Mouse (Mus musculus) T-cell, adult 2 months (primary cell): ENCODE measurements around the gene Klhdc7b.

ENCODE experiments used
- DNase-seq: peaks from one replicate; pipeline ENCODE4 v3.0.0; 2022; ENCODE audit warnings: low spot score

Klhdc7b gene

DNA sequence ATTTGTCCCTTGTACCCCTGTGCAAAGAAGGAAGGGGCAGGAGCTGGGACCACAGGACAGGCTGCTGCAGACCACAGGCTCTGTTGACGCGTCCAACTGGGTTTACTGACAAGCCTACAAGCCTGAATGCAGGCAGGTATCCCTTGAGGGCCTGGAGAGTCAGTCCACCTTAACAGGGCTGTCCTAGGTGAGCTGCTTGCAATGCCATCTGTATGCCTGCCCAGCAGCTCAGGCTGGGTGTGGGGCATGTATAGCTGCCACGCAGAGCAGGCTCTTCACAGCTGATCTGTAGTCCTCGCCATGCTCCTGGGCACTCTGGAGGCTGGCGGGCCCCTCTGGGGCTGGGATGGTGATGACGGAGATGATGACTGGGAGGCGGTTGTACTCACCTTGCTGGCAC lies at the start of gene Klhdc7b:
Gene Klhdc7b, plus strand, starts transcription at position 301 of the 400 bp plus-strand sequence.
- no peak for DNase-seq

DNA sequence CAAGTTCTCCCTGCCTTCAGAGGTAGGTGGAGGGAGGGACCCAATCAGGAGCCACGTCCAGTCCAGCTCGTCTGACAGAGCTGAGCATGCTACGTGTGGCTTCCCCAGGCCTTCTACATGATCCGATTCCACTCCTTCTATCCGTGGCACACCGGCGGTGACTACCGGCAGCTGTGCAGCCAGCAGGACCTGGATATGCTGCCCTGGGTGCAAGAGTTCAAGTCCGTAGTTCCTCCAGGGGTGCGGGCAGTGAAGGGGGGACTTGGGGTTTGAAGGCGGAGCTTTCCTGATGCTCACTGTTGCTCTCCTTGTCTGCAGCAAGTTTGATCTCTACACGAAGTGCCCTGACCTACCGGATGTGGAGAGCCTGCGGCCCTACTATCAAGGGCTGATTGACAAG lies 48.3 kb upstream of the Klhdc7b start:
- DNase-seq = no peak

DNA sequence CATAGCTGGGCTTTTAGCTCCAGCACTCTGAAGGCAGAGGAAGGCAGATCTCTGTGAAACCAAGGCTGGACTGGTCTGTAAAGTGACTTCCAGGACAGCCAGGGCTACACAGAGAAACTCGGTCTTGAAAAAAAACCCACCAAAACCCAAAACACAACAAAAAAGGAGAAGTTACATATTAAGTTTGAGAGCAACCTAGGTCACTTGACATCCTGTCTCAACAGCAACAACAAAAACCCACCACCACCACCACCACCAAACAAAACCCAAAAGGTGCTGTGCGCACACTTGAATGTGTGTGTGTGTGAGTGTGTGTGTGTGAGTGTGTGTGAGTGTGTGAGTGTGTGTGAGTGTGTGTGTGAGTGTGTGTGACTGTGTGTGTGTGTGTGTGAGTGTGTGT lies 45.0 kb upstream of the Klhdc7b start:
- DNase-seq = no peak

DNA sequence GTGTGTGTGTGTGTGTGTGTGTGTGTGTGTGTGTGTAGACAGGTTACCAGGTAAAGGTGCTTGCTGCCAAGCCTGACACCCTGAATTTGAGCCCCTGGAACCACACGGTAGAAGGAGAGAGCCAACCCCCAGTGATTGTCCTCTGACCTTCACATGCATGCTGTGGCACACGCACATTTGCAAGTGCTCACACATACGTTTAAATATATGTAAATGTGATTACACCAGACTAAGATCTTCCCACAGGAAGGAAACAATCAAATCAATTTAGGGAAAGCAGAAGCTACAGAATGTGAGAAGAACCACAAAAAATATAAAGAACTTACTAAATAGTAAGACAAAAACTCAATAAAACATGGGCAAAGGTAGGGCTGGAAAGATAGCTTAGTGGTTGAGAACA lies 44.6 kb upstream of the Klhdc7b start:
- DNase-seq = no peak

DNA sequence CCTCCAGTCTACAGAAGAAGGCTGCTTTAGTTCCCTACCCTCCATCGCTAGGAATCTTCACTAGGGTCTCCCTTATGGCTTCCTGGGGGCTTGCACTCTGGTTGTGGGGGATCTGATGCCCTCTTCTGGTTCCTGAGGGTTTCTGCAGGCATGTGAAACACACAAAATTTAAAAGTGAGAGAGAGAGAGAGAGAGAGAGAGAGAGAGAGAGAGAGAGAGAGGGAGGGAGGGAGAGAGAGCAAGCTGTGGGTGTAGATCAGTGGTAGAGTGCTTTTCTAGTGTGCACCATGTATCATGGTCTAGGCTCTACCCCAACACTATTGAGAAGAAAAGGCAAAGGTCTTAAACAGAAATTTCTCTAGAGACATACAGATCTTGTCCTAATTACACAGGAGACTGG lies 43.0 kb upstream of the Klhdc7b start:
- no peak for DNase-seq

DNA sequence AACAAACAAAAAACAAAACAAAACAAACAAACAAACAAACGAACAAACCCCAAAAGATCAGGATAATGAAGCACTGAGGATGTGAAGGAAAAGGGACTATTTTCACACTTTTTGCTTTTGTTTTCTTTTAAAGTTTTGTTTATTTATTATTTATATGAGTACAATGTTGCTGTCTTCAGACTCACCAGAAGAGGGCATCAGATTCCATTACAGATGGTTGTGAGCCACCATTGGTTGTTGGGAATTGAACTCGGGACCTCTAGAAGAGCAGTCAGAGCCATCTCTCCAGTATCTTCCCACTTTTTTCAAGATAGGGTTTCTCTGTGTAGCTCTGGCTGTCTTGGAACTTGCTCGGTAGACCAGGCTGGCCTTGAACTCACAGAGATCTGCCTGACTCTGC lies 41.4 kb upstream of the Klhdc7b start:
- no peak for DNase-seq

DNA sequence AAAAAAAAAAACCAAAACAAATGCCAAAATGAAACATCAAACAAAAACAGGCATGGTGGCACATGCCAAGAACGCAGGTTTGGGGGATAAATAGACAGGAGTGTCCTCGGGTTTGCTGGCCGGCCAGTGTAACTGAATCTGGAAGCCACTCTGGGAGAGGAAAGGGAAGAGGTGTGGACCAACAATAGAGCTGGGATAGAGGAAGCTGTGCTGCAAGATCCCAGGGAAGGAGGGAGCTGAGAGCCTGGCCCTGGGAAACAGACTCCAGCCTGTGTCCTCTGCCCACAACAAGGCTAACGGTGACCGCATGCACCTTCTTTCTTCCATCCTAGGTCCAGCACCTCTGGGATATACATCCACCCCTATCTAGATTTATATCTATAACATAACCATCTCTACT lies 34.3 kb upstream of the Klhdc7b start:
- DNase-seq = no peak

DNA sequence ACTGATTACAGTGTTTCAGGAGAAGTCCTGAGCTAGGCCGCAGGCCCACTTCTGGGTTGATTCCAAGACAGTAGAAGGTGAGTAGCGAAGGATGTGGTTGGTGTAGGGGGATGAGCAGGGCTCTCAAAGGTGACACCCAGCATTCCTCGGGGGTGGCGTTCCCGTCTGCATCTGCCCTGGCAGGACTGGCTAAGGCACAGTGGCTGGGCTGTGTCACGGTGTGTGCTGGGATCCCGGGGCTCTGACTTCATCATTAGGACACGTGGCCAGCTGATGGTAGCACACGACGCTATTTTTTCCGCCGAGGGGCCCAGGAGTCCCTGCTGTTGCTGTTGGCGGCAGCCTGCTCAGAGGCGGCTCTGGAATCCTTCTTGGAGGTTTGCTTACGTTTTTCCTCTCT lies 33.4 kb upstream of the Klhdc7b start:
- DNase-seq = no peak

DNA sequence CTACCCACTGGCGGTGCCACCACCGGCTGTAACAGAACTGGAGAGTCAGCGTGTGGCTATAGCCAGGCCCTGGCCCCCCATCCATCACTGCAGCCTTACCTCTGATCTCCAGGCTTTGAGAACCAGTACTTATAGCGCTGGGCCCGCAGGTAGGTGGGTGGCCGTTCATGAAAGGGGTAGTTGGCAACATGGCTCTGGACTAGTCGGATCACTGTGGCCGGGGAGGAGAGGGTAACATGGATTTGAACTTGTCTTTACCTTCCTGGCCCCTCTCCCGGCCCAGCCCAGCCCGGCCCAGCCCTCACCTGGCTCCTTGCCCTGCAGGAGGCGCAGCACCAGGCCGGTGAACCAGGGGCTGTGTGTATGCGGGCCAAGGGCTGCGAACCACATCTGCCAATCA lies 32.7 kb upstream of the Klhdc7b start:
- no peak for DNase-seq

DNA sequence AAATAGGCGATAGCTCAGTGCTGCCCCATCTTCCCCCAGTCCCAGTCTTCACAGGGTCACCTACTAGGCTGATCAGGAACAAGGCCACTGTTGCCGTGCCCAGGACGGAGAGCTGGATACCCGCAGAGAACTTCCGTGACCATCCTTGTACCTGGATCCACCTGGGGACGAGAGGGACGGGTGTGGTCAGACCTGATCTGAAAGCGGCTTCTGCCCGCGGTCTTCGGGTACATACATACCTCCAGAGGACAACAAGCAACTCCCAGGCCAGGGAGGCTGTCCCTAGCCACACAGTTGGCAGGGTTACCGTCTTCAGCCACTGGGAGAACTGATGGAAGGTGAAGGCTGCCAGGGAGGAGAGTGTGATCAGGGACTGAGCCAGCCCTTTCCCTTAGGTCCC lies 31.9 kb upstream of the Klhdc7b start:
- DNase-seq = no peak

DNA sequence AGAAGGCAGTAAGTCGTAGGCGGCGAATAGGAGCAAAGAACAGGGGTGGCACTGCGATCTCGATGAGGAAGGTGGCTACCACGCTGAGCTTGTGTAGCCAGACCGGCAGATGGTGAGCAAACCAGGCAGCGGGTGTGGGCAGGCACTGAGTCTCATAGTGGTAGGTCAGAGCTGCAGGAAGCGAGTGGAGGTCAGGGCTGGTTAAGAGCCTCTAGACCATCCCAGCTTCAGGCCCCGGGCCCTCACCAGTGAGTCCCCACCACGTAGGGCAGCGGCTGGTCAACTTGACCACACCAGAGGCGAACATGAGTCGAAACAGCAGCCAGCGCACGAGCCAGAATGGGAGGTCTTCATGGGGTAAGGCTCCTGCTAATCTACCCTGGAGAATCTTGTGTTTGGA lies 30.9 kb upstream of the Klhdc7b start:
- no peak for DNase-seq

DNA sequence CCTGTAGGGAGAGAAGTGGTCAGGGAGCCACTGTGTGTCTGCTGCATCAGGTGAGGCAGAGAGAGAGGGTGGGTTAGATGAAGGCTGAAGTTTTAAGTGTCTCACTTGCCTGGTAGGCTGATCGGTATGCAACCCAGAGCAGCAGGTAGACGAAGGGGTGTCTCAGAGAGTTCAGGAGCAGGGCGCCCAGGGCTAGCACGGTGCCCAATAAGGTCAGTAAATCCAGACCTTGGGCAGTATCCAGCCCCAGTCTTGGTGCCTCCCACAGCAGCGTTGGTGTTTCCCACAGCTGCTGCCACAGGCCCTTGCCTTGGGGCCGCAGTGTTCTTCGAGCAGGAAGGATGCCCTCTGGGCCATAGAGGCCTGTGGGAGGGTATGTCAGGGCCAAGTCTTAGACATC lies 30.3 kb upstream of the Klhdc7b start:
- DNase-seq = no peak

DNA sequence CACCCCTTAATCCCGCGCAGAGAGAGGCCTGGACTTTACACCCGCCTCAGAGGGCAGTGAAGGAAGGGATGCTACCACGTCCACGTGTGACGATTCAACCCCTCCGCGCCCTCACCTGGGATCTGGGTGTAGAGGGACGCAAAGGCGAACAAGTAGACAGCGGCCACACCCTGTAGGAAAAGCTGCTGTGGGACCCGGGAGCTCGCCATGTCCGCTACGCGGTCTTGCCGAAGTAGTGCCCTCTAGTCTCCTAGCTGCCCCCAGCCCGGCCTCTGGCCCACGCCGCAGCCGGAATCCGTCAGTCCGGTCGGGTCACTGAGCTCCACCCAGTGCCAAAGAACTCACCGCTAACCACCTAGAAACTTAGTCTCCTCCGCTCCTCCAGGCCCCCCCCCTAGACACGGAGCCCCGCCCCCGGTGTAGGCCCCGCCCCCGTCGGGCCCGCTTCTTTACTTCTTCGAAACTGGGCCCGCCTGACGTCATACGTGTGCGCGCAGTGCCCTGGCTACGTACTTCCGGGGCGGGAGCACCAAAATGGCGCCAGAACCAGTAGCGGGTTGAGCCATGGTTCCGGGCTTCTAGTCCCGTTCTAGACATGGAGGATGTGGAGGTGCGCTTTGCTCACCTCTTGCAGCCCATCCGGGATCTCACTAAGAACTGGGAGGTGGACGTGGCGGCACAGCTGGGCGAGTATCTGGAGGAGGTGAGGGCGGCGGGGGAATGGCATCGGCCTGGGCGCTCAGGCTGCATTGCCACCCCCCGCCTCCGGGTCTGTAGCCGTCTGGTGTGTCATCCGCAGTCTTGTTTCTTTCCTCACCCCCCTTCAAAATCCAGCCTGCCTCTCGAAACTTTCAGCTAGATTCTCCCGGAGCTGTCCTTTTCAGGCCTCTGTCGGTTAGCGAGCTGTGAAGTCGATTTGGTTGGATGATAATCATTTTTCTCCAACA lies 29.2 kb upstream of the Klhdc7b start, which contains the start of the genes Lmf2 and Ncaph2:
Gene Lmf2, minus strand, starts transcription at position 419 of the 947 bp plus-strand sequence.
Gene Ncaph2, plus strand, starts transcription at position 479 of the 947 bp plus-strand sequence.
- peak; percentile 97 for DNase-seq

DNA sequence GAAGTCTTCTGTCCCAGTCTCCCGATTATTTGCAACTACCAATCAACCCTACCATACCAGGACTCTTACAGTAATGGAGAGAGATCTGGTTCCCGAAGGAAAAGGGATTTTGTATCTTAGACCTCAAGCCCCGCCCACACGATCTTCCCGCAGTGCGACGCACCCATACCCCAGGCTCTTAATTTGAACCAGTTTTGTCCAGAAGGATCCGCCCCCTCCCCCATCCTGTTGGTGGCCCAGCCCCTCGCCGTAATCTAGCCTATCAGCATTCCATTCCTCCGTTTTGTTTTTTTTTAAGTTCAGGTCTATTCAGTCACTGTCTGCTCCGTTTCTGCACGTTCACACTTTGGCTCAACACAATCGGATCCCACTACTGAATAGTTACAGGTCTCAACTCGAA lies 28.3 kb upstream of the Klhdc7b start:
- peak; percentile 46 for DNase-seq

DNA sequence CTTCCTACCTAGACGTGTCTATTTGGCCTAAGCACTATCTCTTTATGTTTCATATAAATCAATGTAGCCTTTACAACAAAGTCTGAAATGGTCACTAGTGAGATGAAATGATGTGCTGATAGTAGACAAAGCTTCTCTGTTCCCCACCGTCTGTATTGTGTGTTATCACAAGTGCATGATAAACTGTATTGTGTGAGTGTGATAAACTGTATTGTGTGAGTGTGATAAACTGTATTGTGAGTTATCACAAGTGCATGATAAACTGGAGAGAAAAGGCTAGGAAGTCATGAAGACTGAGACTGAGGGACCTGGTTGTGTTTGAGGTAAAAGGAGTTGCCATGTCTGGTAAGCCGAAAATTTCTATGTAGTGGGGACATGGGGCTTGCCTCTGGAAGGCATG lies 25.9 kb upstream of the Klhdc7b start:
- DNase-seq = no peak

DNA sequence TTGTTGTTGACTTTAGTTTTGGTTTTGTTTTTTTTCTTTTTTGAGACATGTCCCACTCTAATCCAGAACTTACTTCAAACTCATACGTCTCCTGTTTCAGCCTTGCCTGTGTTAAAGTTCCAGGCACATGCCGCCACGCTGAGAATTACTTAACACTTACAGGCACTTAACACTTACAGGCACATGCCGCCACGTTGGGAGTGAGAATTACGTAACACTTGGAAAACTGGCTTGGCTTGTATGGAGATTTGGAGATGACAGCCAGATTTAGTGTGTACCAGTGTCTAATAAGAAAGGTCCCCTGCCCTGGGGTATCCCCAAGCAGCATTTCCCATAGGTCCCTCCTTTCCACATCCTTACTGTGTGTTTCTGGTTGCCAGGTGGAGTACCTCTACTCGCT lies 21.7 kb upstream of the Klhdc7b start:
- no peak for DNase-seq

DNA sequence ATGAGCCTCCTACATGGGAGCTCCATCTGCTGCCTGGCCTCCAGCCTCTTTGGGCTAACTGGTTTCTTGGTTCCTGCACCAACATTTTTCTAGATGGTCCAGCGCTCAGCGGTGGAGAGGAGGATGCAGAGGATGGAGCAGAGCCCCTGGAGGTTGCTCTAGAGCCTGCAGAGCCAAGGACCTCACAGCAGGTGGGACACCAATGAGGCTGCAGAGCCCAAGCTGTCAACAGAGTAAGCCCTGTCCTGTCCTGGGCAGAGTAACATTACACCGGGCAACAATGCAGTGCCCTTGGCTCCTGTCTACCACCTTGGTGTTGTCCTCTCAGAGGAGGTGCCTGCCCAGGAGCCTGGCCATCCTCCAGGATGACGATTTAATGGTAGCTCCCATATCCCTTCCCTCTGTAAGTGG lies 19.6 kb upstream of the Klhdc7b start:
- no peak for DNase-seq

DNA sequence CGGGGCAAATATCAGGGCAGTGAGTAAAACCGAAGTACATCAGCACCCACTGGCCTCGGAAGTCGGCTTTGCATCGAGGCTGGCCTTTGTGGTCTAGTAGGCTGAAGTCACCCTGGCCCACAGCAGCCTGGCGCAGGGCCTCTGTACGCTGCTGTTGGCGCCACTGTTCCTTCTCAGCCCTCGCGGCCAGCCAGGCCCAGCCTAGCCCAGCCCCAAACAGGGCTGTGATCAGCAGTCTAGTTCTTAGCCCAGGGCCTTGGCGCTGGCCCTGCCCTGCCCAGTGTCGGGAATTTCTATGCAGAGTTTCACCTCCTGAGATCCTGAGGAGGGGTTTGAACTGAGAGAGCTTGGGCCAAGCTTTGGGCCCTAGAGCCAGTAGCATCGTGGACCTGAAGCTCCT lies 12.6 kb upstream of the Klhdc7b start:
- no peak for DNase-seq

DNA sequence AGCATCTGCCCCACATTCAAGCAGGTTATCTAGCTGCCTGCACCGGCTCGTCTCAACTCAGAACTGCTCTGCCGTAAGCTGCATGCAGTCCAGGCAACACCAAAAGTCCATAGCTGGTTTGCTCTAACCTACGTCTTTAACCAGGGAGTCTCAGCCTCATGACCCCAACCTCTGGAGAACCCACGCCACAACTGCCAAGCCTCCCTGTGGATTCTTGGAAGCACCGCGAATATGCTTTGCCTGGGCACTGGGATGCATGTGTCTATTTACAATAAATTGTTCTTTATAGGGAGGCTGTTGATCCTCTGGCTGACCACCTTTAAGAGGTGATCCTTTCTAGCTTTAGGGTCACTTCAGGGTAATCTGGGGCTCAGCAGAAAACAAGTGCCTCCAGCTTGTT lies 12.2 kb upstream of the Klhdc7b start:
- no peak for DNase-seq

DNA sequence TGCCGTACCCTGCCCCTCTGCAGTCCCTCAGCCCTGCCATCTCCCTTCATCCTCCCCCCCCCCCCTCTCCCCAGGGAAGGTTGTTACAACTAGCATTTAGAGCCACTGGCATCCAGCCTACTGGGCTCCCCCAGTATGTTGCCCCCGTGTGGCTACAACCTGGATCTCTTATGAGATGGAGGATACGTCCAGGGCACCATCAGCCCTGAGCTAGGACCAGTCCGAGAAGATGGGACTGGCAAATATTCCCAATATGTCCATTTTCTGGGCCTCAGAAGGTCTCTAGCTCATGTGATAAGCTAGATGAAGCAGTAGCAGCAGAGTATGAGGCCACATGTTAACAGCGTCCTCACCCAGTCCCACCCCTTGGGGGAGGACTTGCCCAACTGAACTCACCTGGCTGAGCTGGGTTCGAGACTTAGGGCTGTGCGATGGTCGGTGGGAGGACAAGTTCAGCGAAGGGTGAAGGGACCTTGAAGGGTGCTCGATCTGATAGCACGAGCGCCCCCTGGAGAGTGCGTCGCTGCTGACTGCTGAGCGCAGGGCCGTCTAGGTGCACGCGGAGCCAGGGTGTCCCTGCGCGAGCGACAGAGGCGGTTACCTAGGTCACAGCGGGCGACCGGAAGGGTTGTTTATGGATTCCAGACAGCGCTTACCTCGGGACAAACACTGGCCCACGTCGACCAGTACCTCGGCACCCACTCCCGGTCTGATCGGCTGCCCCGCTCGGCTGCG lies 11.5 kb upstream of the Klhdc7b start:
- DNase-seq = peak; percentile 88

DNA sequence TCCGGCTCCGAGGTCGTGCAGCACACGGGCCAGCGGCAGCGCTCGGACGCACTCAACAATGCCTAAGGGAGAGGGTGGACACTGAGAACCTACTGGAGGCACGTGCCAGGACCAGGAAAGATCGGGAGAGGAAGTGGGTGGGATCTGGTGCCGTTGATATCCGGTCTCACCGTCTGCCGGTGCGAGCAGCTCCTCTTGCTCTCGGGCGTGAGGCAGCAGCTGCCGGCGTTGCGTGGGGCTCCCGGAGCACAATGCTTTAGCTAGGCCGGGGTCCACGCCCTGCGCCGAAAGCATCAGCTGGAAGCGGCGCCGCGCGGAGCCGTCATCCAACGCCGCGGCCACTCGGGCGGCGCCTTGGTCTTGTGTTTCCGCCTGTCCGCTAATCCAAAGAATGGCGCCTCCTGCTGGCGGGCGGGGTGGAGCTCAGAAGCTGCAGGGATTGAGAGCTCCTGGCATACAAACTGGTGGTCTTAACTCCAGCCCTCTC lies 10.9 kb upstream of the Klhdc7b start, which contains the start of gene Sco2:
Gene Sco2, minus strand, starts transcription at position 85 of the 487 bp plus-strand sequence.
- DNase-seq = peak; percentile 83

DNA sequence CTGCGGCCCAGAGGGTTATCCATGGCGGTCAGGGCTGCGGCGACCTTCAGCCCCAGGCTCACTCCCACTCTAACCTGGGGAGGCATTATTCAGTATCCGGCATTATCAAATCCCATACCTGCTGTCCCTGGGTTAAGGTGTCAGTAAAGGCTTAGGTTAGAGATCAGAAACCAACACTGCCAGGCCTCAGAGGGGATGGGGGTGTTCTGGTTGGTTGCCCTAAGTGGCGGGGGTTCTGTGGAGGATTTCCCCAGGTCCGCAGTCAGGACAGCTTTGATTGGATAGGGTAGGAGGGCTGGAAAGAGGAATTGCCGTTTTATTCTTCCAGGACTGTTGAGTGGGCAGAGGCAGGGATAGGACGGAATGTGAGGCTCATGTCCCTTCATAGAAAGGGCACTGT lies 10.4 kb upstream of the Klhdc7b start:
- no peak for DNase-seq
